Mouse (Mus musculus) limb, embryonic 11.5 days (tissue): Measurements from ENCODE around the gene Gm12800. TPM values are rescaled to one million over a fixed set of nuclear protein-coding genes. Genes with fewer than 3 reads are reported as not detected.

Experiments
- polyA plus RNA-seq: library from polyadenylated mRNA; unstranded; fragments of >200 nt; fragmentation: Nextera tagmentation; extraction: Ambion mirVana; gene quantifications from 2 replicates; pipeline ENCODE4 v1.2.1, GENCODE M21; 2014

Gm12800 gene
- polyA plus RNA-seq, 1 experiment from 2014 or later, result not detected

Other genes starting within 250 kb of the Gm12800 start
- gene Lepr, start 191.7 kb upstream of the Gm12800 start, polyA plus RNA-seq, result 2.1 TPM in 2 replicates
- gene B020004J07Rik, start 65.1 kb upstream of the Gm12800 start, polyA plus RNA-seq, result not detected in 2 replicates
- gene C130073F10Rik, start 15.3 kb upstream of the Gm12800 start, polyA plus RNA-seq, result not detected in 2 replicates
- not detected in 2 replicates for gene Gm12794, start 31.3 kb downstream of the Gm12800 start, polyA plus RNA-seq
- not detected in 2 replicates for gene Gm12790, start 71.9 kb downstream of the Gm12800 start, polyA plus RNA-seq
- not detected in 2 replicates for gene Gm12789, start 77.5 kb downstream of the Gm12800 start, polyA plus RNA-seq
- gene Pde4b, start 178.4 kb downstream of the Gm12800 start, polyA plus RNA-seq, result 6.8 and 9.4 TPM in 2 replicates